Mouse (Mus musculus) liver, adult 2 months (tissue): ENCODE results near the gene Zmiz1. TPM values are rescaled to one million over a fixed set of nuclear protein-coding genes. Genes with fewer than 3 reads are reported as not detected.

ENCODE experiments used
- DNase-seq: peaks from one replicate; pipeline ENCODE4 v3.0.0-alpha.2; 2011; ENCODE audit warnings: low read depth, low spot score; ENCODE audit errors: extremely low read depth
- H3K27ac ChIP-seq: fragments of 200-500 bp; replicated peaks from 2 replicates; pipeline ENCODE4 v1.5.1; 2012; ENCODE audit warnings: low read depth, mild to moderate bottlenecking, control low read depth, inconsistent platforms, low read length; ENCODE audit not compliant: insufficient read depth
- H3K27me3 ChIP-seq: fragments of 200-500 bp; 2 replicates; pipeline ENCODE4 v1.6.1; 2012; ENCODE audit warnings: mild to moderate bottlenecking, moderate library complexity, low read length, inconsistent platforms; ENCODE audit not compliant: control insufficient read depth, insufficient read depth
- H3K36me3 ChIP-seq: fragments of 200-500 bp; 2 replicates; pipeline ENCODE4 v1.6.1; 2012; ENCODE audit warnings: low read length, inconsistent platforms; ENCODE audit not compliant: control insufficient read depth, insufficient read depth
- H3K4me1 ChIP-seq: fragments of 200-500 bp; 2 replicates; pipeline ENCODE4 v1.6.1; 2011; ENCODE audit warnings: low read length; ENCODE audit not compliant: control insufficient read depth, insufficient read depth
- H3K4me3 ChIP-seq: fragments of 200-500 bp; 2 replicates; pipeline ENCODE4 v1.5.1; 2011; ENCODE audit warnings: low read depth, mild to moderate bottlenecking, control low read depth, low read length, moderate library complexity; ENCODE audit not compliant: insufficient read depth
- H3K79me2 ChIP-seq: fragments of 200-500 bp; 2 replicates; pipeline ENCODE4 v1.6.1; 2012; ENCODE audit warnings: inconsistent platforms, mild to moderate bottlenecking, low read length, moderate library complexity; ENCODE audit not compliant: control insufficient read depth, insufficient read depth
- H3K9ac ChIP-seq: fragments of 200-500 bp; 2 replicates; pipeline ENCODE4 v1.6.1; 2012; ENCODE audit warnings: low read depth, mild to moderate bottlenecking, control low read depth, inconsistent platforms, low read length
- CTCF ChIP-seq: fragments of 200-500 bp; IDR thresholded peaks from 2 replicates; pipeline ENCODE4 v1.5.1; 2011; ENCODE audit warnings: low read depth, low read length, control low read depth
- POLR2A ChIP-seq: fragments of 200-500 bp; IDR thresholded peaks from 2 replicates; pipeline ENCODE4 v1.6.1; 2011; ENCODE audit warnings: low read length, control low read depth; ENCODE audit not compliant: insufficient read depth; ENCODE audit errors: extremely low read depth
- WGBS: fragments of 180-500 bp; shearing (Covaris S2); methylation state at CpG from one replicate; pipeline ENCODE4 v1.1.7; 2018; 5-methylcytosine and 5-hydroxymethylcytosine counted together
- polyA plus RNA-seq: library from polyadenylated mRNA; depleted of rRNA; stranded (reverse); fragments of >200 nt; gene quantifications from 2 replicates; pipeline ENCODE4 v1.2.3, GENCODE M21; 2012
- total RNA-seq: library from RNA; depleted of rRNA; stranded (reverse); fragments of >200 nt; gene quantifications from 2 replicates; pipeline ENCODE4 v1.2.3, GENCODE M21; 2014

Zmiz1 gene
- total and polyA plus RNA-seq, 2 experiments, result 5.3 to 10.2 TPM

DNA sequence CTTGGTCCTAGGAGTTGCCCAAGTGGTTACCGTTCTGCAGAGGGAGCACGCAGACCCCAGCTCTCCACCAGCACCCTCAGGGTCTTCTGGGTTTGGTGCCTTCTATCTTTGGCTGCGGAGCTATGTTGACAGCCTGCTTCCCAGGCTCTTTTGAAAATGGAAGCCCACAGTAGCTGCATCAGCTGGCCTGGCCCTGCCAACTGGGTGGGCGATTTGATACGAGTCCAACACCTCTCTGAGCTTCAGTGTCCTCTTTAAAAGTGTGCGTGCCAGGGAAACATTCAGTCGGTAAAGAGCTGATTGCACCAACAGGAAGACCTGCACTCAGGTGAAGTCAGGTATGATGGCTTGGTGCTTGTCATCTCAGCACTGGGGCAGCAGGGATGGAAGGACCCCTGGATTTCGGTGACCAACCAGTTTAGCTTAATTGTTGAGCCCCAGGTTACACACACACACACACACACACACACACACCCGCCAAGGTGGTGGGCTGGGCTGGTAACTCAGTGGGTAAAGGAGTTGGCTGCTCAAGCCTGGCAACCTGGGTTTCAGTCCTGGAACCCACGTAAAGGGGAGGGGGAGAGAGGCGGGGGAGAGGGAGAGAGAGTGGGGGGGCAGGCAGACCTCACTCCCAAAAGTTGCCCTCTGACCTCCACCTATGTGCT, 22.8 kb downstream of the Zmiz1 start:
- no peak for DNase-seq
- Histone ChIP-seq H3K4me1 (peaks cover 68% of the 10 kb centered on the region), H3K4me3 (no peak overlapping the region), H3K27ac (peak overlapping the region; percentile 90), H3K79me2 (peaks cover 71% of the 10 kb centered on the region), H3K36me3 (no peaks in the 10 kb centered on the region), H3K27me3 (no peaks in the 10 kb centered on the region), H3K9ac (peak overlapping the region; percentile 53)
- 46% methylated on average over 11 of the region's 11 CpGs for WGBS
- no peak for TF ChIP-seq CTCF
- no peak for TF ChIP-seq POLR2A

DNA sequence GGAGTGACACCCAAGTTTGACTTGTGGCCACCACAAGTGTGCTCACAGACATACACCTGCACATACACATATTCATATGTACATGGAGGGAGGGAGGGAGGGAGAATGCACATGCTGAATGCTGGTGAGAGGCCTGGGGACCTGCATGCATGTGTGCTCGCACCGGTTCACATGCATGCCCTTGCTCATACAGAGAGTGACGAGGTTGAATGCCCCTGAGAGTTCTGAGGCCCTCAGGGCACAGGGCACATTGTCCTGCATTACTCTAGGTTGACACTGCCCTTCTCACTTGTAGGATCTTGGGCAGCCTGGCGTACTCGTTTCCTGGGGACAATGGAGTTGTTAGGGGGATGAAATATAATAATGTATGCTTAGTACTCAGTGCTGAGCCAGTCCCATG, 23.4 kb downstream of the Zmiz1 start:
- Histone ChIP-seq H3K9ac (no peak overlapping the region), H3K36me3 (no peaks in the 10 kb centered on the region), H3K27ac (peak overlapping the region; percentile 2; the same call in 1 of the 2 replicates), H3K79me2 (peaks cover 65% of the 10 kb centered on the region), H3K4me1 (peaks cover 68% of the 10 kb centered on the region), H3K4me3 (no peak overlapping the region), H3K27me3 (no peaks in the 10 kb centered on the region)
- DNase-seq, result no peak
- TF ChIP-seq CTCF (no peak), POLR2A (no peak)
- WGBS, result 73% methylated on average over 5 of the region's 5 CpGs

DNA sequence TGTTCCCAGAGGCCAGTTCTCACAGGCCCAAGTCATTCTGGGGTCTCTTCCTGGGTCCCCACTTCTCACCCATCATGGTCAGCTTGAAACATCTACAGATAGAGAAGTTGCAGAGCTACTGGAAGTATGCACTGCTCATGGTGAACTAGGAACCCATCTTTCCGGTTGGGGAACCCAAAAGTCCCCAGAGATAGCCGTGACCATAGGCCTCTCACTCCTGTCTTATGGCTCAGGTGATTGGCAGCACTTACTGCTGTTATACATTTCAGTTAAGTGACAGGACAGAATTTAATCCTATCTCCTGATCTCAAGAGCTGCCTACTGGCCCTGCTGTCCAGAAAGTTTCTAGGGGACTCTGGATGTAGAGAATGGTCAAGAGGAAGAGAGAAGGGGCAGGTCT, 24.3 kb downstream of the Zmiz1 start:
- H3K27me3 ChIP-seq, result no peaks in the 10 kb centered on the region
- no peak for DNase-seq
- 89% methylated on average over 2 of the region's 2 CpGs for WGBS
- H3K79me2 ChIP-seq, result peaks cover 56% of the 10 kb centered on the region
- H3K9ac ChIP-seq, result no peak overlapping the region
- H3K36me3 ChIP-seq, result no peaks in the 10 kb centered on the region
- H3K27ac ChIP-seq, result no peak overlapping the region
- H3K4me1 ChIP-seq, result peaks cover 66% of the 10 kb centered on the region
- no peak overlapping the region for H3K4me3 ChIP-seq
- TF ChIP-seq CTCF (no peak), POLR2A (no peak)

DNA sequence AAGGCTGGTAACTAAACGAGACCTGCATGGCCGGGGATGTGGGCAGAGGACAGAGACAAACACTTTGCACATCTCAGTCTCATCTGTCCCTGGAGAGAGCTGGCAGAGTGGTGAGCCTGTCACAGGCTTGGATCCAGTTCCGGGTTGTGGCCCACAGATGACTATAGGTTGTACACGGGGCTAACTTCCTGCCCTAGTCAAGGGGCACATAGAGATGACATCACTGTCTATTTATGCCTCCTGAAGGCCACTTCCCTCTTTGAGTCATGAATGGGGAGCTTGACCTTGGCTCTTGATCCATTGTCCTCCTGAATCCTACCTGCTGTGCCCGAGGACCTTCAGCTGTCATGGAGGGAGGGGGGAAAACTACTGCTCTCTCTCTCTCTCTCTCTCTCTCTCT, 25.1 kb downstream of the Zmiz1 start:
- Histone ChIP-seq H3K9ac (no peak overlapping the region), H3K4me1 (peaks cover 68% of the 10 kb centered on the region), H3K36me3 (no peaks in the 10 kb centered on the region), H3K27me3 (no peaks in the 10 kb centered on the region), H3K79me2 (peaks cover 54% of the 10 kb centered on the region), H3K27ac (0 out of 2 replicates have a peak overlapping the region, but pooled peaks have one; percentile 5), H3K4me3 (no peak overlapping the region)
- TF ChIP-seq CTCF, result no peak
- TF ChIP-seq POLR2A, result no peak
- WGBS, result 19% methylated on average over 5 of the region's 5 CpGs
- DNase-seq, result peak; percentile 60

DNA sequence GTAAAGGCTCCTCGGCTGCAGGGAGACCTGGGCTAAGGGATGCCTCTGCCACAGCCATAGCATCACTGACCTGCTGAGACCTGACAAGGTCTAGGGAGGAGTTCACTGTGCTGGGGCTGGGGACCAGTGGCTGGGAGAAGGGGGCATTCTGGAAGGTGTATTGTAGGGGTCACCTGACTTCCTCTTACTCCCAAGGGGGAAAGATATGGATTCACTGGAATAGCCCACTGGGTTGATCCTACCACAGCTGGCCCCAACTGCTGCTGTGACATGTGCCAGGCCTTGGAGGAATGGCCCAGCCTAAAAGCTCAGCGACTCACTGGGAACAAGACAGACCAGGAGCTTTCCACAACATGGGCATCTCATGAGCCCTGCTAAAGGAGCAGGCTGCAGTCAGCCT, 27.2 kb downstream of the Zmiz1 start:
- WGBS, result 70% methylated on average over 2 of the region's 2 CpGs
- Histone ChIP-seq H3K4me3 (no peak overlapping the region), H3K36me3 (no peaks in the 10 kb centered on the region), H3K4me1 (peaks cover 64% of the 10 kb centered on the region), H3K27me3 (no peaks in the 10 kb centered on the region), H3K27ac (peak overlapping the region; percentile 91; the same call in 1 of the 2 replicates), H3K9ac (peak overlapping the region; percentile 7; the same call in 1 of the 2 replicates), H3K79me2 (peaks cover 57% of the 10 kb centered on the region; the same call in 1 of the 2 replicates)
- TF ChIP-seq CTCF (no peak), POLR2A (no peak)
- DNase-seq, result no peak

DNA sequence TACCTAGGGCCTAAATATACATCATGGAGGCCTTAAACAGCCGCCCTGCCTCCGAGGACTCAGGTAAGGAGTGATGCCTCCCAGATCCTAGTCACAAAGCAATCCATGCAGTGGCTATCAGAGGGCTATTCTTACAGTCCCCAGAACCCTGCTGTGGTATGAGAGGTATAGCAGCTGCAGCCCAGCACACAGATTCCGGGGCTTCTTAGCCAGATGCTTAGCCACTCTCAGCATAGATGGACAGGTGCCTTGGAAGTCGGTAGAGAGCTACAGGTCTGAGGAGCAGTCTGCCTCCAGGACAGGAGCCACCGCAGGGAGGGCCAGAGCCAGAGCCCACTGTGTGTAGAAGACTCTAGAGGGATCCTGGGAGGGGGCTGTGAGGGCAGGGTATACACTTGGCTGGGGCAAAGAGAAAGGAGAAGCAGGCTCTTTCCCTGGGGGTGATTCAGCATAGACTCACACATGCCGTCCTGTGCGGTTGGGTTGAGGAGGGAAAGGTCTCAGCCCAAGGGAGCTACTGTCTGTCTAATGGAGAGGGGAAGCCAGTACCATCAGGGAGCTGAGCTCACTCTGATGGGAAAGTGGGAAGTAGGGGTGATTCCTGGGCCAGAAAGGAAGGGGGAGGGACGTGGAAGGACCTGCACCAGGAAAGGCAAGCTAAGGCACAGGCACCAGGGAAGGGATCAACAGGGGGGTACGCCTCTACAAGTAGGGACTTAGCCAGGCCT, 27.9 kb downstream of the Zmiz1 start:
- no peak for DNase-seq
- Histone ChIP-seq H3K27me3 (no peaks in the 10 kb centered on the region), H3K9ac (peak overlapping the region; percentile 11), H3K4me1 (peaks cover 64% of the 10 kb centered on the region), H3K36me3 (no peaks in the 10 kb centered on the region), H3K4me3 (no peak overlapping the region), H3K79me2 (peaks cover 58% of the 10 kb centered on the region; the same call in 1 of the 2 replicates), H3K27ac (peak overlapping the region; percentile 91)
- TF ChIP-seq CTCF (no peak), POLR2A (no peak)
- 46% methylated on average over 9 of the region's 9 CpGs for WGBS
